Mouse (Mus musculus) layer of hippocampus, adult 18-20 months (tissue): ENCODE data around the gene Eif3c. TPM values are rescaled to one million over a fixed set of nuclear protein-coding genes. Genes with fewer than 3 reads are reported as not detected.

Source experiments
- DNase-seq, 2 experiments: peaks; one replicate each; pipeline ENCODE4 v3.0.0; 2022; ENCODE audit warnings: low spot score in 2 of 2
- total RNA-seq, 2 experiments: library from RNA; stranded (reverse); gene quantifications; 2 replicates each; pipeline ENCODE4 v1.2.3; 2021

The Eif3c gene
- total RNA-seq, 2 experiments from 2014 or later, result 180 to 184 TPM

- DNase-seq, result no peak
These were observed 9.6 kb downstream of the Eif3c start for GRCm38 (mm10) chr7:126556635-126557034.

- no peak for DNase-seq
These were observed 11.4 kb downstream of the Eif3c start for GRCm38 (mm10) chr7:126554796-126555195.

GRCm38 (mm10) chr7:126545631-126546030 is 20.6 kb downstream of the Eif3c start:
- no peak for DNase-seq

GRCm38 (mm10) chr7:126541661-126542060 is 24.6 kb downstream of the Eif3c start:
- no peak for DNase-seq

- DNase-seq, result peak in 1 of 2 experiments; percentile 57
These were observed 28.2 kb downstream of the Eif3c start for GRCm38 (mm10) chr7:126537820-126538585.

GRCm38 (mm10) chr7:126536466-126536865 is 29.7 kb downstream of the Eif3c start:
- DNase-seq, result no peak

GRCm38 (mm10) chr7:126535766-126536165 is 30.4 kb downstream of the Eif3c start:
- no peak for DNase-seq

- no peak for DNase-seq
These were observed 32.8 kb downstream of the Eif3c start for GRCm38 (mm10) chr7:126533434-126533833.

GRCm38 (mm10) chr7:126528166-126528577 is 38.0 kb downstream of the Eif3c start:
- peak in 1 of 2 experiments; percentile 70 for DNase-seq

GRCm38 (mm10) chr7:126523316-126523715 is 42.9 kb downstream of the Eif3c start:
- DNase-seq, result no peak

GRCm38 (mm10) chr7:126519513-126519912 is 46.7 kb downstream of the Eif3c start:
- peak in 1 of 2 experiments; percentile 23 for DNase-seq

GRCm38 (mm10) chr7:126518261-126518941 is 47.8 kb downstream of the Eif3c start:
- no peak for DNase-seq

GRCm38 (mm10) chr7:126511287-126511686 is 54.9 kb downstream of the Eif3c start:
- DNase-seq, result no peak

- DNase-seq, result no peak
These were observed 59.0 kb downstream of the Eif3c start for GRCm38 (mm10) chr7:126507126-126507778.

GRCm38 (mm10) chr7:126504913-126505312 is 61.3 kb downstream of the Eif3c start:
- peak in 1 of 2 experiments; percentile 31 for DNase-seq

GRCm38 (mm10) chr7:126503273-126503878 is 62.8 kb downstream of the Eif3c start, which contains the start of gene Atxn2l:
Gene Atxn2l, minus strand, starts transcription at chr7:126503437.
- peak; percentile 98 to 99 for DNase-seq

GRCm38 (mm10) chr7:126502751-126503150 is 63.5 kb downstream of the Eif3c start:
- no peak for DNase-seq

- DNase-seq, result peak; percentile 89 to 95
These were observed 64.0 kb downstream of the Eif3c start for GRCm38 (mm10) chr7:126502023-126502741.

GRCm38 (mm10) chr7:126501684-126502022 is 64.6 kb downstream of the Eif3c start:
- DNase-seq, result no peak

GRCm38 (mm10) chr7:126499416-126499815 is 66.8 kb downstream of the Eif3c start:
- DNase-seq, result no peak

GRCm38 (mm10) chr7:126497966-126498365 is 68.2 kb downstream of the Eif3c start:
- no peak for DNase-seq
